Mouse (Mus musculus): ENCODE measurements at regions not wholly inside any gene's neighbourhood (a gene's known extent, or its start where the extent isn't known, plus 50 kb on each side); places are given as distances from the start of the nearest gene placed in this dataset.
A peak's percentile ranks its signal among the peaks of the same experiment; 100 is the strongest.

DNA sequence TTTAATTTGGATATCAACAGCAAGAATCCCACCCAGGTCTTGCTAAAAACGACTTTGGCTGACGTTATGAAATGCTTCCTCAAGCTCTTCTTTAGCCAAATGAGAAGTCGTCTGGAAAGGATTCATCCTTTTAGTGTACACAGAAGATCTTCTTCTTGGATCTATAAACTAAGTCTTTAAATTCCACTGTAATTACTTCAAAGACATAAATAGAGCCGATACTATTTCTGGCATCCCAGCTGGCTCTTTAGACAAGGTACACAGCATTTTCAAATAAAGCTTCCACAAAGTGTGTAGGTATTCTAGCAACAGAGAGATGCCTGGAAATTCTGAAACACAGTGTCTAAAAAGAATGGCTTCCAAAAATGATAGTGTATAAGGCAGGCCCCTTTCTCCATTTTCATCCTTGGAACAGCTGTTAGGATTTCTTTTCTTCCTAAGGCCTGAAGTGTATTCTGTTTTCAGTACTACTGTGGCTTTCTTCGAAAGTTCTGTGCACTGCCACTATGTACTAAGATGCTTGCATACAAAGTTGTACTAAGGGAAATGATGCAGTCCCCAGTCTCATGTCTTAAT lies 371.4 kb downstream of the Inhba start:
- no peaks in the 10 kb centered on the region for H3K79me3 ChIP-seq (ENCODE audit: low read depth)
- H3K27me3 ChIP-seq (ENCODE audit: control insufficient read depth, insufficient read depth, insufficient read length) = no peaks in the 10 kb centered on the region
- H3ac ChIP-seq (ENCODE audit: control insufficient read depth, insufficient read length, low read depth) = no peak overlapping the region
- H3K79me2 ChIP-seq (ENCODE audit: control insufficient read depth, insufficient read depth) = no peaks in the 10 kb centered on the region
- no peak overlapping the region for H3K4me3 ChIP-seq (ENCODE audit: insufficient read depth, poor library complexity, severe bottlenecking)
- no peaks in the 10 kb centered on the region for H3K36me3 ChIP-seq (ENCODE audit: control insufficient read depth, insufficient read depth)
- TF ChIP-seq MAX (IDR thresholded peaks at IDR 0.05) (no peak), FOSL1 (IDR thresholded peaks at IDR 0.05; ENCODE audit: insufficient read depth, low read length, poor library complexity, severe bottlenecking) (no peak), CTCF (IDR thresholded peaks at IDR 0.05; ENCODE audit: control insufficient read depth, insufficient read depth, insufficient read length) (no peak), MYOG (IDR thresholded peaks at IDR 0.05; ENCODE audit: control insufficient read depth, extremely low read depth, insufficient read length) (no peak), CEBPB (IDR thresholded peaks at IDR 0.05; ENCODE audit: low read depth) (no peak), MYOD1 (IDR thresholded peaks at IDR 0.05; ENCODE audit: control insufficient read depth, insufficient read length, low read depth) (no peak), USF1 (IDR thresholded peaks at IDR 0.05; ENCODE audit: low read depth) (no peak)

GRCm38 (mm10) chr13:16416356-16417019 lies 404.8 kb downstream of the Inhba start:
- H3K27me3 ChIP-seq (ENCODE audit: control insufficient read depth, insufficient read depth, insufficient read length) = no peaks in the 10 kb centered on the region
- no peak overlapping the region for H3ac ChIP-seq (ENCODE audit: control insufficient read depth, insufficient read length, low read depth)
- TF ChIP-seq USF1 (IDR thresholded peaks at IDR 0.05; ENCODE audit: low read depth) = no peak
- TF ChIP-seq MYOG (IDR thresholded peaks at IDR 0.05; ENCODE audit: control insufficient read depth, extremely low read depth, insufficient read length) = no peak
- TF ChIP-seq MAX (IDR thresholded peaks at IDR 0.05) = no peak
- no peak for TF ChIP-seq MYOD1 (IDR thresholded peaks at IDR 0.05; ENCODE audit: control insufficient read depth, insufficient read length, low read depth)
- TF ChIP-seq FOSL1 (IDR thresholded peaks at IDR 0.05; ENCODE audit: insufficient read depth, low read length, poor library complexity, severe bottlenecking) = no peak
- TF ChIP-seq CEBPB (IDR thresholded peaks at IDR 0.05; ENCODE audit: low read depth) = no peak
- TF ChIP-seq CTCF (IDR thresholded peaks at IDR 0.05; ENCODE audit: control insufficient read depth, insufficient read depth, insufficient read length) = no peak
- H3K4me3 ChIP-seq (ENCODE audit: insufficient read depth, poor library complexity, severe bottlenecking) = no peak overlapping the region
- H3K79me3 ChIP-seq (ENCODE audit: low read depth) = no peaks in the 10 kb centered on the region
- no peaks in the 10 kb centered on the region for H3K36me3 ChIP-seq (ENCODE audit: control insufficient read depth, insufficient read depth)
- H3K79me2 ChIP-seq (ENCODE audit: control insufficient read depth, insufficient read depth) = no peaks in the 10 kb centered on the region

GRCm38 (mm10) chr13:16424147-16424546 lies 412.5 kb downstream of the Inhba start:
- no peak overlapping the region for H3ac ChIP-seq (ENCODE audit: control insufficient read depth, insufficient read length, low read depth)
- H3K4me3 ChIP-seq (ENCODE audit: insufficient read depth, poor library complexity, severe bottlenecking) = no peak overlapping the region
- no peaks in the 10 kb centered on the region for H3K79me3 ChIP-seq (ENCODE audit: low read depth)
- no peak for TF ChIP-seq CTCF (IDR thresholded peaks at IDR 0.05; ENCODE audit: control insufficient read depth, insufficient read depth, insufficient read length)
- no peak for TF ChIP-seq MYOG (IDR thresholded peaks at IDR 0.05; ENCODE audit: control insufficient read depth, extremely low read depth, insufficient read length)
- no peak for TF ChIP-seq FOSL1 (IDR thresholded peaks at IDR 0.05; ENCODE audit: insufficient read depth, low read length, poor library complexity, severe bottlenecking)
- no peak for TF ChIP-seq USF1 (IDR thresholded peaks at IDR 0.05; ENCODE audit: low read depth)
- TF ChIP-seq MYOD1 (IDR thresholded peaks at IDR 0.05; ENCODE audit: control insufficient read depth, insufficient read length, low read depth) = no peak
- TF ChIP-seq CEBPB (IDR thresholded peaks at IDR 0.05; ENCODE audit: low read depth) = no peak
- no peak for TF ChIP-seq MAX (IDR thresholded peaks at IDR 0.05)
- H3K36me3 ChIP-seq (ENCODE audit: control insufficient read depth, insufficient read depth) = no peaks in the 10 kb centered on the region
- no peaks in the 10 kb centered on the region for H3K79me2 ChIP-seq (ENCODE audit: control insufficient read depth, insufficient read depth)
- H3K27me3 ChIP-seq (ENCODE audit: control insufficient read depth, insufficient read depth, insufficient read length) = no peaks in the 10 kb centered on the region

DNA sequence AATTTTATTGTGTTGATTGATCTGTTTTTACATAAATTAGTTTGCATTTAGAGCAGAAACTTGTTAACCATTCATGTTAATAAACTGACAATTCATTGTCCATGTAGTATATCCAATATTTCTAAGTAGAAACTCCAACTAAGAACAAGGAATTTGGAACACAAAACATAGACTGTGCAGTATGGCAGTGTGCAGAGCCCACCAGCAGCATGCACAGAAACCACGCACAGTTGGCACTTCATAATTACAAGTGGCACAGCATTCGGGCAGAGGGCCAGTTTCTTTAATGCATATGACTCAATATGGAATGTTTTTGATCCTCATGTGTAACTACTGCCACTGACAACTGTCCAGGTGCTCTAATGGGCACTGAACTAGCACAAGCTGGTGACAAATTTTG lies 423.8 kb downstream of the Inhba start:
- Histone ChIP-seq H3ac (ENCODE audit: control insufficient read depth, insufficient read length, low read depth) (no peak overlapping the region), H3K4me3 (ENCODE audit: insufficient read depth, poor library complexity, severe bottlenecking) (no peak overlapping the region), H3K27me3 (ENCODE audit: control insufficient read depth, insufficient read depth, insufficient read length) (no peaks in the 10 kb centered on the region), H3K36me3 (ENCODE audit: control insufficient read depth, insufficient read depth) (no peaks in the 10 kb centered on the region), H3K79me2 (ENCODE audit: control insufficient read depth, insufficient read depth) (no peaks in the 10 kb centered on the region), H3K79me3 (ENCODE audit: low read depth) (no peaks in the 10 kb centered on the region)
- TF ChIP-seq MYOD1 (IDR thresholded peaks at IDR 0.05; ENCODE audit: control insufficient read depth, insufficient read length, low read depth) = peak; percentile 33
- no peak for TF ChIP-seq MYOG (IDR thresholded peaks at IDR 0.05; ENCODE audit: control insufficient read depth, extremely low read depth, insufficient read length)

GRCm38 (mm10) chr13:16453234-16453633 lies 441.6 kb downstream of the Inhba start:
- no peak overlapping the region for H3K4me3 ChIP-seq (ENCODE audit: insufficient read depth, poor library complexity, severe bottlenecking)
- no peaks in the 10 kb centered on the region for H3K79me2 ChIP-seq (ENCODE audit: control insufficient read depth, insufficient read depth)
- no peak overlapping the region for H3ac ChIP-seq (ENCODE audit: control insufficient read depth, insufficient read length, low read depth)
- H3K27me3 ChIP-seq (ENCODE audit: control insufficient read depth, insufficient read depth, insufficient read length) = no peaks in the 10 kb centered on the region
- TF ChIP-seq MAX (IDR thresholded peaks at IDR 0.05) = peak; percentile 86
- TF ChIP-seq MYOG (IDR thresholded peaks at IDR 0.05; ENCODE audit: control insufficient read depth, extremely low read depth, insufficient read length) = no peak
- TF ChIP-seq MYOD1 (IDR thresholded peaks at IDR 0.05; ENCODE audit: control insufficient read depth, insufficient read length, low read depth) = no peak
- no peaks in the 10 kb centered on the region for H3K79me3 ChIP-seq (ENCODE audit: low read depth)
- no peaks in the 10 kb centered on the region for H3K36me3 ChIP-seq (ENCODE audit: control insufficient read depth, insufficient read depth)

DNA sequence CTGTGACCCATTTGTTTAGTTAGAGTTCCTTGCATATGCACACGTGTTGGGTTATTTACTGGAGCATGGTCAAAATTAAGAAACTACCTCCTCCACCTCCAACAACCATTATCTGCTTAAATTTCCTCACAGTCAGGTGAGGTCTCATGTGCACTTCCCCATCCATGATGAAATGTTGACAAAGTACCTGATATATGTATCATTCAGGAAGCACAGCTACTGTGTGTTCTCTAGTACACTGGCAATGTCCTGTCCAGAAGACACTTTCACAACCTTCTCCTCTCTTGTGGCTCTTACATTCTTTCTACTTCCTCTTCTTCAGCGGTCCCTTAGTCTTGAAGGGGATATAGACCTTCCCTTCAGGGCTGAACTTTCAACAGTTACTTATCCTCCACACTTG lies 448.1 kb downstream of the Inhba start:
- Histone ChIP-seq H3K27me3 (ENCODE audit: control insufficient read depth, insufficient read depth, insufficient read length) (no peaks in the 10 kb centered on the region), H3K36me3 (ENCODE audit: control insufficient read depth, insufficient read depth) (no peaks in the 10 kb centered on the region), H3K79me2 (ENCODE audit: control insufficient read depth, insufficient read depth) (no peaks in the 10 kb centered on the region), H3K79me3 (ENCODE audit: low read depth) (no peaks in the 10 kb centered on the region), H3K4me3 (ENCODE audit: insufficient read depth, poor library complexity, severe bottlenecking) (no peak overlapping the region), H3ac (ENCODE audit: control insufficient read depth, insufficient read length, low read depth) (no peak overlapping the region)
- TF ChIP-seq MYOG (IDR thresholded peaks at IDR 0.05; ENCODE audit: control insufficient read depth, extremely low read depth, insufficient read length) = no peak

All from C2C12 (cell line).